Mouse (Mus musculus) thymus, adult 2 months (tissue): ENCODE data around the gene Lman2l.

Experiments
- CTCF ChIP-seq: fragments of 200-500 bp; IDR thresholded peaks from 2 replicates; pipeline ENCODE4 v1.5.1; 2012; ENCODE audit warnings: mild to moderate bottlenecking, control low read depth, low read length, moderate library complexity, borderline replicate concordance; ENCODE audit not compliant: control insufficient read depth, poor library complexity, insufficient read depth; ENCODE audit errors: extremely low read depth
- POLR2A ChIP-seq: fragments of 200-500 bp; IDR thresholded peaks from 2 replicates; pipeline ENCODE4 v1.6.1; 2012; ENCODE audit warnings: mild to moderate bottlenecking, low read length, control low read depth, moderate library complexity; ENCODE audit not compliant: control insufficient read depth, poor library complexity, insufficient read depth; ENCODE audit errors: extremely low read depth

DNA sequence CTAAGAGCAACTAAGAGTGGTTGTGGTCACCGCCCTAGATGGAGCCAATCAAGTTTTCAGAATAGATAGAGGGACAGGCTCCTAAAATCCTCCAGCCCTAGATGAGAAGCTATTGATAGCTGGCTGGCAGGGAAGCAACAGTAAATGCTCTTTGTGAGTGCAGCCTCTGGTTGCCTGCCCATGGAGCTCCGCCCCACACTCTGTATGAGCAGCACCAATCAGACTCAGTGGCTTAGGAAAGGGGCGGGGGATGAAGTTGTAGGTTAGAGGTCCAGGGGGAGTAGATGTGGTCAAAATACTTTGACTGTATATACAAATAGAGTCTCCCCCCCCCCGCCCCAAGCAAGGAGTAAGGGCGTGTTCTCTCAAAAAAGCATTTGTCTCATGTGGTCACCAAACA, 22.4 kb upstream of the Lman2l start:
- TF ChIP-seq CTCF (no peak), POLR2A (no peak)
